Mouse (Mus musculus): ENCODE measurements around the gene C330021F23Rik. TPM values are rescaled to one million over a fixed set of nuclear protein-coding genes. Genes with fewer than 3 reads are reported as not detected.
"Not testable (repeated sequence)": the region's sequence is repeated elsewhere in the genome, so short reads cannot be mapped to it uniquely, and the experiment has no call there.

C330021F23Rik gene
- polyA plus RNA-seq, 1 experiment from 2014 or later: 0.76 TPM

- peak; percentile 96 for ATAC-seq (ENCODE audit: insufficient number of reproducible peaks, insufficient read depth, low FRiP score, low TSS enrichment, low read depth)
- Histone ChIP-seq H3K27ac (no peak overlapping the region), H3K36me3 (no peaks in the 10 kb centered on the region), H3K9me3 (no peaks in the 10 kb centered on the region), H3K27me3 (no peaks in the 10 kb centered on the region), H3K4me3 (no peak overlapping the region), H3K9ac (no peak overlapping the region), H3K4me2 (no peak overlapping the region), H3K4me1 (no peaks in the 10 kb centered on the region)
- WGBS: 59% methylated on average over 4 of the region's 4 CpGs
Observed at GRCm38 (mm10) chr8:3556114-3556513, 11.7 kb upstream of the C330021F23Rik start.

GRCm38 (mm10) chr8:3568378-3568777 lies 588 bp downstream of the C330021F23Rik start:
- H3K36me3 ChIP-seq: no peaks in the 10 kb centered on the region
- peaks cover 3% of the 10 kb centered on the region; the same call in 1 of the 2 replicates for H3K4me1 ChIP-seq
- no peak overlapping the region for H3K9ac ChIP-seq
- H3K4me3 ChIP-seq: no peak overlapping the region
- no peak overlapping the region for H3K27ac ChIP-seq
- H3K9me3 ChIP-seq: no peaks in the 10 kb centered on the region
- no peaks in the 10 kb centered on the region for H3K27me3 ChIP-seq
- H3K4me2 ChIP-seq: peak overlapping the region; percentile 32; the same call in 1 of the 2 replicates
- no peak for ATAC-seq (ENCODE audit: insufficient number of reproducible peaks, insufficient read depth, low FRiP score, low TSS enrichment, low read depth)
- WGBS: 8% methylated on average over 7 of the region's 7 CpGs

DNA sequence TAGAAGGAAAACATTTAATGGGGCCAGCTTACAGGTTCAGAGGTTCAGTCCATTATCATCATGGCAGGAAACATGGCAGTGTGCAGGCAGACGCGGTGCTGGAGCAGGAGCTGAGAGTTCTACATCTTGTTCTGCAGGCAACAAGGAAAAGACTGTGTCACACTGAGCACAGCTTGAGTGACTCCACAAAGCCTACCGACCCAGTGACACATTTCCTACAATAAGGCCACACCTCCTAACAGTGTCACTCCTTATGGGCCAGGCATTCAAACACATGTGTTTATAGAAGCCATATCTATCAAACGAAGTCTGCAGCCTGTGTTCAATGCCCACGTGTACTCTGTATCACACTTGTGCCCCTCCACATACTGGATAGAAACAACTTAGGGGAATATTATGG lies 2.0 kb downstream of the C330021F23Rik start:
- peaks cover 3% of the 10 kb centered on the region; the same call in 1 of the 2 replicates for H3K4me1 ChIP-seq
- H3K27ac ChIP-seq: no peak overlapping the region
- no peak overlapping the region for H3K9ac ChIP-seq
- no peak overlapping the region for H3K4me3 ChIP-seq
- no peak overlapping the region for H3K4me2 ChIP-seq
- H3K9me3 ChIP-seq: no peaks in the 10 kb centered on the region
- no peaks in the 10 kb centered on the region for H3K27me3 ChIP-seq
- ATAC-seq (ENCODE audit: insufficient number of reproducible peaks, insufficient read depth, low FRiP score, low TSS enrichment, low read depth): no peak
- WGBS: 94% methylated on average over 5 of the region's 5 CpGs
- no peaks in the 10 kb centered on the region for H3K36me3 ChIP-seq

DNA sequence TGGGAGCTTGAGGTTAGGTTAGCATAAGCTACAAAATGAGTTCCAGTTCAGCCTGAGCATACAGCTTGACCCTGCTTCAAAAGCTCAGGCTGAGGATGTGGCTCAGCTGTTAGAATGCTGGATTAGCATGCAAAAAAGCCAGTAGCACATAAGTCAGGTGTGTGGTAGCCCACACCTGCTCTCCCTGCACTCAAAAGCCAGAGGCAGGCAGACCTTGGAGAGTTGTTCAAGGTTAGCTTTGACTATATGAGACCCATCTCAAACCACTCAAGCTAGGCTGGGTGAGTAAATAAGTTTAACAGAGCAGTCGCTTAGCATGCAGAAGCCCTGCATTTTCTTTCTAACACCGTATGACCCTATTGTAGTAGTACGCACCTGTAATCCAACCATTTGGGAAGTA lies 6.8 kb downstream of the C330021F23Rik start:
- H3K27ac ChIP-seq: no peak overlapping the region
- WGBS: 87% methylated on average over 3 of the region's 3 CpGs
- no peak overlapping the region for H3K4me2 ChIP-seq
- no peaks in the 10 kb centered on the region for H3K36me3 ChIP-seq
- H3K27me3 ChIP-seq: no peaks in the 10 kb centered on the region
- no peaks in the 10 kb centered on the region; the same call in 1 of the 2 replicates for H3K4me1 ChIP-seq
- no peaks in the 10 kb centered on the region for H3K9me3 ChIP-seq
- ATAC-seq (ENCODE audit: insufficient number of reproducible peaks, insufficient read depth, low FRiP score, low TSS enrichment, low read depth): no peak
- H3K9ac ChIP-seq: no peak overlapping the region
- H3K4me3 ChIP-seq: no peak overlapping the region

DNA sequence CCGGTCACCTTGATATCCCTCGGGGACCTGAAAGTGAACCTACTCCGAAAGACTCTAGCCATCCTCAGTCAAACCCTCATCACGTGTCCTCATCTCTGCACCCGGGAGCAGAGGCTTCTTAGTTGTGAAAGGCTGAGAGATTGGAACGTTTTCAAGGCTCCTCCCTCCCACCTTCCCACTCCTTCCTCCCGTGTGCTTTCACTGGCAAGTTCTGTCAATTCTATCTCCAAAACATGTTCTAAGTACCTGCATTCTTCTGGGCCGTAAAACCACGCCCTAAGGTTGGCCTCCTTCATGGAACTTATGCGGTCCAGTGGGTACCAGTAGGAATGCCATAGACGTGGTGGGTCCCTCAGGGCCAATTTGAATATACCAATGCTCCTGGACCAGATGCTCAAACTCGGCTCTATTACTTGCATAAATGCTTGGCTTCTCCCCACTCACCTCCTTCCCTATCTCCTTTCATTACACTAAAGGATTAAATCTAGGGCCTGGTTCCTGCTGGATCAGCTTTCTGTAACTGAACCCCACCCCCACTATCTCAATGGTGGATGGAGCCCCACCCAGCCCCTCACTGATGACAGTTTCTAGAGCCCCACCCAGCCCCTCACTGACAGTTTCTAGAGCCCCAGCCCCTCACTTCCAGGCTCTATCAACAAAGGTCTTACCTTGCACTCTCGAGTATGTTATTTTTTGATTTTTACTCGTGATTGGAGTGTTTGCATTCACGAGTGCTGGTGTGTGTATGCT lies 8.6 kb downstream of the C330021F23Rik start:
- Histone ChIP-seq H3K4me1 (no peaks in the 10 kb centered on the region; the same call in 1 of the 2 replicates), H3K27ac (no peak overlapping the region), H3K36me3 (no peaks in the 10 kb centered on the region), H3K9ac (no peak overlapping the region), H3K27me3 (no peaks in the 10 kb centered on the region), H3K4me2 (no peak overlapping the region), H3K4me3 (no peak overlapping the region), H3K9me3 (no peaks in the 10 kb centered on the region)
- 70% methylated on average over 15 of the region's 15 CpGs for WGBS
- no peak for ATAC-seq (ENCODE audit: insufficient number of reproducible peaks, insufficient read depth, low FRiP score, low TSS enrichment, low read depth)

DNA sequence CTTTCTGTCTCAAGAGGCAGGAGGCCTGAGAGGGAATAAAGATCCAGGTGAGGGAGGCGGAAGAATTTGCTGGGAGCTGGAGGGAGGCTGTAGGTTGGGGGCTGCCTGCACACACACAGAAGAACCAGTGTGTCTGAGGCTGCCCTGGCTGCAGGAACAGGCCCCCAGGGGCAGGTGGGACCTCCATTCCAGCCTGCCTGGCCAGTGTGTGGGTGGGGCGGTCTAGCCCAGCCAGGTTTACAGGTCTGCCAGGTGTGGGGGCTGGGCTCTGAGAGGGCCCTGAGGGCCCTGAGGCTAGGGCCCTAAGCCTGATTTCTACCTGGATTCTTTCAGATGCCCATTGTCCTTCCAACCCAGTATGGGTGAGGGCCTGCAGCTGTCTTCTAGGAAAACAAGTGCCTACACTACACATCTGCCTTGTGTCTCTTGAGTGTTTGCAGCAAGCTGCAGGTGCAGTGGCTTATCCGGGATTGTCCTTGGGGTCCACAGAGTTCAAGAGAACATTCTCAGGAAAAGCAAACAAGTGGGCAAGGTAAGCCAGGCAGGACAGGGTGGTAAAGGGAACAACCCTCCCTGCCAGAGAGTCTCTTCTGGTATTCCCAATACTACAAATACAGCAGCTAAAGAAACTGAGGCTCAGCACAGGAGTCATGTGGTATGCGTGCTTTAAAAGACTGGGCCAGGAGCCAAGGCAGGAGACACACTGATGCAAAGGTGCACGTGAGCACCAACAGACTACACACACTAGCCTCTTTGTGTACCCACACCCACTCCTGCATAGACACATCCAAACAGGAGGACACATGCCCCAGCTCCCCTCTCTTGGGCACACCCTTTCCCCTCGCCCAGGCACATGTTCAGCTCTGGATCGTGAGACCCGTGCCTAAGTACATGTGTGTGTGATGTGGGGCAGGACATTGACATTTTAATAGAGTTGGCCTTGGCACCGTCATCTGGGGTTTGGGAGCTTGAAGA lies 11.9 kb downstream of the C330021F23Rik start:
- no peaks in the 10 kb centered on the region for H3K27me3 ChIP-seq
- no peaks in the 10 kb centered on the region for H3K36me3 ChIP-seq
- peak overlapping the region; percentile 33; the same call in 1 of the 2 replicates for H3K27ac ChIP-seq
- no peak overlapping the region for H3K4me3 ChIP-seq
- peak; percentile 33; the same call in 1 of the 2 replicates for ATAC-seq (ENCODE audit: insufficient number of reproducible peaks, insufficient read depth, low FRiP score, low TSS enrichment, low read depth)
- H3K4me1 ChIP-seq: no peaks in the 10 kb centered on the region; the same call in 1 of the 2 replicates
- no peaks in the 10 kb centered on the region for H3K9me3 ChIP-seq
- WGBS: 60% methylated on average over 9 of the region's 9 CpGs
- no peak overlapping the region for H3K9ac ChIP-seq
- H3K4me2 ChIP-seq: no peak overlapping the region

- not testable (repeated sequence) for H3K4me3 ChIP-seq; ATAC-seq (ENCODE audit: insufficient number of reproducible peaks, insufficient read depth, low FRiP score, low TSS enrichment, low read depth); H3K27me3 ChIP-seq; H3K9ac ChIP-seq; H3K4me2 ChIP-seq; H3K9me3 ChIP-seq; H3K36me3 ChIP-seq; H3K27ac ChIP-seq; H3K4me1 ChIP-seq
- WGBS: 87% methylated on average over 3 of the region's 3 CpGs
Observed at GRCm38 (mm10) chr8:3581961-3582360, 14.2 kb downstream of the C330021F23Rik start.

- H3K9me3 ChIP-seq: no peaks in the 10 kb centered on the region
- no peak overlapping the region for H3K9ac ChIP-seq
- peaks cover 9% of the 10 kb centered on the region for H3K4me1 ChIP-seq
- no peak for ATAC-seq (ENCODE audit: insufficient number of reproducible peaks, insufficient read depth, low FRiP score, low TSS enrichment, low read depth)
- H3K4me3 ChIP-seq: no peak overlapping the region
- no peak overlapping the region for H3K27ac ChIP-seq
- no peaks in the 10 kb centered on the region for H3K36me3 ChIP-seq
- WGBS: 92% methylated on average over 2 of the region's 2 CpGs
- no peak overlapping the region for H3K4me2 ChIP-seq
- H3K27me3 ChIP-seq: peaks cover 6% of the 10 kb centered on the region
Observed at GRCm38 (mm10) chr8:3586452-3586851, 18.7 kb downstream of the C330021F23Rik start.

DNA sequence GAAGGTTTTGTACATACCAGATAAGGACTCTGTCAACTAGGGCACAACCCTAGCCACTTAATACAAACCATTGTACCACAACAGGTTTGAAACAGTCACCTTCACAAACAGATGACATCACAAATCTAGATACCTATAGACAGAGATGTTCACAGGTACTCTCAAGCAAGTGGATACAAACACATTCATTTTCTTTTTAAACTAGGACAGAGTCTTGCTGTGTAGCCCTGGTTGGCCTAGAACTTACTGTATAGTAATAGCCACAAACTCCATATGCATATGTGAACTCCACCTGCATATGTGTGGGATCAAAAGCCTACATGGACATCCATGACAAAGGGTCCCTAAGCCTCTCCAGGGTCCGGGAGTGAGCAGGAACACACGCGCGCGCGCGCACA lies 19.2 kb downstream of the C330021F23Rik start, which contains the start of gene Camsap3:
Gene Camsap3 (plus strand): TSS at position 301 of the 398 bp plus-strand sequence.
- peak within 1 kb of the TSS; percentile 78 for H3K9ac ChIP-seq
- WGBS: 7% methylated on average over 7 of the region's 7 CpGs
- no peak for ATAC-seq (ENCODE audit: insufficient number of reproducible peaks, insufficient read depth, low FRiP score, low TSS enrichment, low read depth)
- peaks cover 9% of the 10 kb centered on the region for H3K4me1 ChIP-seq
- H3K27me3 ChIP-seq: peaks cover 6% of the 10 kb centered on the region
- peak within 1 kb of the TSS; percentile 74 for H3K4me3 ChIP-seq
- no peaks in the 10 kb centered on the region for H3K36me3 ChIP-seq
- H3K27ac ChIP-seq: peak within 1 kb of the TSS; percentile 57
- no peaks in the 10 kb centered on the region for H3K9me3 ChIP-seq
- H3K4me2 ChIP-seq: peak within 1 kb of the TSS; percentile 93

DNA sequence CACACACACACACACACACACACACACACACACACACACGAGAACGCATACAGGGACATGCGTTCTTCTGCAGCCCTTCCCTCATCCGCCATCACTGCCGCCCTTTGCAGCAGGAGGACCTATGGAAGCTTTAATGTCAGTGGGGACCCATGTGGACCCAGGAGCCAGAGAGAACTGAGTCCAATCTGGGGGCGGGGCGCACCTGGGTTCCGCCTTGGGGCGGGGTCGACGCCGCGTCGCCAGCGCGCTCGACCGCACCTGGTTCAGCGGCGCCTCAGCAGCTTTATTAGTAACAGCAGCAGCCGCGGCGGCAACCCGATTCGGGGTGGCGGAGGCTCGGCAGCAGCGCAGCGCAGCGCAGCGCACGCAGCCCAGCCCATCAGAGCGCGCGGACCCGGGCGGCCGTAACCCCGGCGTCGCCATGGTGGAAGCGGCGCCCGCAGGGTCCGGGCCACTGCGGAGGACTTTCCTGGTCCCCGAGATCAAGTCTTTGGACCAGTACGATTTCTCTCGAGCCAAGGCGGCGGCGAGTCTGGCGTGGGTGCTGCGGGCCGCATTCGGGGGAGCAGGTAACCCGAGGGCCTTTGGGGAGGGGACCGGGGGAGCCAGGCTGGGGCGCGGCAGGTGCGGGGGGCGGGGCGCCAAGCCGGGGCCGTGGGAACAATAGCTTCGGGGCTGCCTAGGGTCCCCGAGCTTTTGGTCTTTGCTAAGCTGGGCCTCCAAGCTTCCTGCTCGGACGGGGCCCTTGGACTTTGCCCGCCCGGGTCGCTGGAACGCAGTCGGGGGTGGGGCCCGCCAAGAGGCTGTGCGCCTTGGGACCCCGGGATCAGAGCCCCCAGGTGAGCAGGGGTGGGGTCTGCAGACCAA lies 19.8 kb downstream of the C330021F23Rik start:
- Histone ChIP-seq H3K36me3 (no peaks in the 10 kb centered on the region), H3K27me3 (peaks cover 6% of the 10 kb centered on the region), H3K9me3 (no peaks in the 10 kb centered on the region), H3K9ac (peak overlapping the region; percentile 78), H3K4me3 (peak overlapping the region; percentile 74), H3K4me2 (peak overlapping the region; percentile 93), H3K4me1 (peaks cover 9% of the 10 kb centered on the region), H3K27ac (peak overlapping the region; percentile 57)
- 0% methylated on average over 75 of the region's 77 CpGs for WGBS
- ATAC-seq (ENCODE audit: insufficient number of reproducible peaks, insufficient read depth, low FRiP score, low TSS enrichment, low read depth): peak; percentile 80

GRCm38 (mm10) chr8:3588258-3588633 lies 20.5 kb downstream of the C330021F23Rik start:
- WGBS: 5% methylated on average over 11 of the region's 11 CpGs
- Histone ChIP-seq H3K9me3 (no peaks in the 10 kb centered on the region), H3K36me3 (no peaks in the 10 kb centered on the region), H3K4me2 (peak overlapping the region; percentile 93), H3K27ac (peak overlapping the region; percentile 57; the same call in 1 of the 2 replicates), H3K4me3 (peak overlapping the region; percentile 74), H3K9ac (peak overlapping the region; percentile 78), H3K27me3 (peaks cover 6% of the 10 kb centered on the region), H3K4me1 (peaks cover 9% of the 10 kb centered on the region)
- peak; percentile 44; the same call in 1 of the 2 replicates for ATAC-seq (ENCODE audit: insufficient number of reproducible peaks, insufficient read depth, low FRiP score, low TSS enrichment, low read depth)

Measured in embryonic facial prominence, embryonic 13.5 days (tissue).